Mouse (Mus musculus): ENCODE measurements around the gene A730061H03Rik.

DNA sequence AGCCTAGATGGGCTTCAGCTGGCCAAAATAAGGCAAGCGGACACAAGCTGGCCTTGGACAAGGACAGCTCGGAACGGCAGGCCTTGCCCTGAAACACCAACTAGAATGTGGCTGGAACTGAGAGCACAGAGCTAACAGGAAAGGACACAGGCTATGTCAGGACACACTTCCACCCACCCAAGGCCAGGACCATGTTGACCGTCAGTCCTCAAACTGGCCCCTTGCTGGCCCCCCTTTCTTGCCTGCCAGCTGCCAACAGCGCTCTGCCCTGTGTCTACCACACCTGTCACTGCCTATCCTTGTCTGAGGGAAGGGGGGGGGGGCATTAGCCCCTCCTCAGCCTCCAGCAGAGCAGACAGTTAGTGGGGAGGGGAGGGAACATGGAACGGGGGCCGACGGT lies 15.1 kb upstream of the A730061H03Rik start, which contains the start of gene Fitm1:
- TF ChIP-seq POLR2A (IDR thresholded peaks at IDR 0.05; ENCODE audit: borderline replicate concordance, control insufficient read depth, low read depth, low read length), result no peak
- TF ChIP-seq CTCF (IDR thresholded peaks at IDR 0.05; ENCODE audit: control insufficient read depth, insufficient read depth, low read length), result no peak
